ENCODE assay signal across 1 mouse cellular context in the genomic region with DNA sequence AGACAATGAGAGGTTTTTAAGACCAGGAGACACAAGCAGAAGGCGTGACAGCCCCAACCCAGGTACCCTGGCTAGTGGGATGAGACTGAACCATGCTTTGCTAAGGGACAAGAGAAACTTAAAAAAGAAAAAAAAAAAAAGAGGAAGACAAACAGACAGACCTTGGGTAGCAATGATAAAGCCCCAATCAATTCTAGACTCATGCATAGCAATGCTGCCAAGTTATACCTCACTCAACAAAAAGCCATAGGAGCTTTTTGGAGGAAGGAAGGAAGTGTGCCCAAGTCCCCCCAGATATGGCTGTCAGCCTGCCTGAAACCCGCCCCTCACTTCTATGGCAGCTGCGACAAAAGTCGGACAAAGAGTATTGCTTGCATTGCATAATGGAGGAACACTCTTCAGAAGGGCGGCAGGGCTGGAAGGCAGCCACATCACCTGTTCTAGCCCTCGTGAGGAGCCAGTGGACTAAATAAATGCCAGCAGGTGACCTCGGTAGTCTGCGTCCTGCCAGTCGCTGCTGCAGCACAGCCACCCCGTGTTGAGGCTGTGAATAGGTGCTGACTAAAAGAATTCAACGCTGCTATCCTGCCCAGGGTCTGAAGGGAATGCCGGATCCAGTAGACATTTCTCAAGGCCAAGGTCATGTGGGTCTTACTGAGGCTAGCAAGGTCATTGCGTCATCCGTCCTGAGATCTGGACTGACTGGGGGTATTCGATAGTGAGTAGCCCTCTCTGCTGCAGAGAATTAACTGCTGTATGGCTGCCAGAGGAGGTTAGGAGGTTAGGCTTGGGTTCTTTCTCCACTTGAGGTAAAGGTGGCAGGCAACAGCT.
TF ChIP-seq lines count a peak whose summit lies in the region.

No protein-coding gene starts in this region.

TF ChIP-seq in MEL, 35 proteins besides CTCF, POLR2A, EP300 and RAD21 (continued from another document):
- TF ChIP-seq MXI1 (IDR thresholded peaks at IDR 0.05; ENCODE audit: low read depth, low read length) (peak; percentile 45; the same call in 1 of the 2 replicates), NELFE (IDR thresholded peaks at IDR 0.05; ENCODE audit: low read depth, low read length) (no peak), MAFK (IDR thresholded peaks at IDR 0.05; ENCODE audit: borderline replicate concordance, low read depth, low read length) (no peak), TAL1 (IDR thresholded peaks at IDR 0.05; ENCODE audit: low read length) (peak; percentile 16; the same call in 1 of the 2 replicates), SMC3 (IDR thresholded peaks at IDR 0.05; ENCODE audit: low read depth, low read length) (no peak), SIN3A (IDR thresholded peaks at IDR 0.05; ENCODE audit: low read length) (peak; percentile 39), NRF1 (IDR thresholded peaks at IDR 0.05; ENCODE audit: insufficient read depth, low read depth, low read length, poor library complexity, severe bottlenecking) (no peak), CHD1 (IDR thresholded peaks at IDR 0.05; ENCODE audit: low read depth, low read length) (no peak), ETS1 (IDR thresholded peaks at IDR 0.05; ENCODE audit: low read depth, low read length) (peak; percentile 75), BHLHE40 (IDR thresholded peaks at IDR 0.05; ENCODE audit: borderline replicate concordance, low read depth, low read length) (no peak), USF2 (IDR thresholded peaks at IDR 0.05; ENCODE audit: borderline replicate concordance in 1 of 2, insufficient read depth in 1 of 2, low read depth in 1 of 2, low read length in 2 of 2) (no peak), RCOR1 (IDR thresholded peaks at IDR 0.05; ENCODE audit: low read depth, low read length) (peak; percentile 46; the same call in 1 of the 2 replicates), CHD2 (IDR thresholded peaks at IDR 0.05; ENCODE audit: low read length) (no peak), HCFC1 (IDR thresholded peaks at IDR 0.05; ENCODE audit: low read depth, low read length) (no peak), POLR2AphosphoS5 (IDR thresholded peaks at IDR 0.05; ENCODE audit: borderline replicate concordance, low read depth, low read length) (no peak), MYC (IDR thresholded peaks at IDR 0.05; ENCODE audit: low read depth, low read length) (0 out of 2 replicates have a peak, but pooled peaks have one; percentile 43)
